Mouse (Mus musculus) hindbrain, postnatal 0 days (tissue): Measurements from ENCODE around the gene Podxl2. TPM values are rescaled to one million over a fixed set of nuclear protein-coding genes. Genes with fewer than 3 reads are reported as not detected.
A peak's percentile ranks its signal among the peaks of the same experiment; 100 is the strongest.

Experiments
- ATAC-seq: fragments of 200-750 bp; cut with Nextera tagmentation; 2 replicates; pipeline ENCODE4 v1.8.0; 2017; ENCODE audit warnings: mild to moderate bottlenecking, moderate TSS enrichment, moderate library complexity
- DNase-seq: peaks from one replicate; pipeline ENCODE4 v3.0.0-alpha.2; 2015; ENCODE audit warnings: low spot score
- H3K27ac ChIP-seq: fragments of 300-500 bp; sonication (generic); 2 replicates; pipeline ENCODE4 v1.5.1; 2014; ENCODE audit warnings: mild to moderate bottlenecking
- H3K27me3 ChIP-seq: fragments of 300-500 bp; sonication (generic); 2 replicates; pipeline ENCODE4 v1.6.1; 2014; ENCODE audit warnings: low read length, mixed read lengths; ENCODE audit not compliant: insufficient read depth
- H3K36me3 ChIP-seq: fragments of 300-500 bp; sonication (generic); 2 replicates; pipeline ENCODE4 v1.6.1; 2014; ENCODE audit warnings: low read length, mixed read lengths; ENCODE audit not compliant: insufficient read depth
- H3K4me1 ChIP-seq: fragments of 300-500 bp; sonication (generic); 2 replicates; pipeline ENCODE4 v1.6.1; 2014; ENCODE audit warnings: antibody characterized with exemption, low read length, mixed read lengths; ENCODE audit not compliant: insufficient read depth
- H3K4me2 ChIP-seq: fragments of 300-500 bp; sonication (generic); 2 replicates; pipeline ENCODE4 v1.6.1; 2014; ENCODE audit warnings: low read depth, mild to moderate bottlenecking, low read length, moderate library complexity, mixed read lengths
- H3K4me3 ChIP-seq: fragments of 300-500 bp; sonication (generic); 2 replicates; pipeline ENCODE4 v1.5.1; 2014; ENCODE audit warnings: low read length
- H3K9ac ChIP-seq: fragments of 300-500 bp; sonication (generic); replicated peaks from 2 replicates; pipeline ENCODE4 v1.6.1; 2014; ENCODE audit warnings: mild to moderate bottlenecking, low read length, moderate library complexity, mixed read lengths
- H3K9me3 ChIP-seq: fragments of 300-500 bp; sonication (generic); 2 replicates; pipeline ENCODE4 v1.6.1; 2016; ENCODE audit warnings: low read length, mixed read lengths
- CTCF ChIP-seq: IDR thresholded peaks from 2 replicates; pipeline ENCODE4 v1.5.1; 2016; ENCODE audit warnings: antibody characterized with exemption, control low read depth, low read depth
- WGBS: fragments of 180-500 bp; shearing (Covaris S2); extraction: QIAGEN DNeasy Blood & Tissue Kit; methylation state at CpG from one replicate; pipeline ENCODE4 v1.1.7; 2014; 5-methylcytosine and 5-hydroxymethylcytosine counted together
- polyA plus RNA-seq: library from polyadenylated mRNA; unstranded; fragments of >200 nt; fragmentation: Nextera tagmentation; extraction: Ambion mirVana; gene quantifications from 2 replicates; pipeline ENCODE4 v1.2.1, GENCODE M21; 2015
- total RNA-seq: library from RNA; depleted of rRNA; stranded (reverse); fragments of >200 nt; gene quantifications from 2 replicates; pipeline ENCODE4 v1.2.3, GENCODE M21; 2014

The Podxl2 gene
- total and polyA plus RNA-seq, 2 experiments from 2014 or later = 695 to 1,247 TPM

DNA sequence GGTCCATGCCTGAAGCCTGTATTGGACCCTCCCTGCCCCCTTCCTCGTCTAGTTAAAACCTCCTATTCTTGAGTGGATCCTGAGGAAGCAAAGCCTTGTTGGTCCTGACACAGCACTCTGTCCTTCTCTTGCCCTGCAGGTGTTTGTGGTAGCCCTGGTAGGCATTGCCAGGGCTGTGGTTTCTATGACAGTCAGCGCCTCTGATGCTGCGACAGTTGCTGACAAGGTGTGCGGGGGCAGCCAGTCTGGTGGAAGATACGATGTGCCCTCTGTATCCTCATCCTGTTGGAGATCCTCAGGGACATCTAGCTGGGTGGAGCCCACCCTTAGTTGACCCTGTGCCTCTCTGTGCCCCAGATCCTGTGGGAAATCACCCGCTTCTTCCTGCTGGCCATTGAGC is 34.3 kb upstream of the Podxl2 start:
- H3K27me3 ChIP-seq = no peaks in the 10 kb centered on the region
- no peak for TF ChIP-seq CTCF
- ATAC-seq (no peak), DNase-seq (no peak)
- no peaks in the 10 kb centered on the region for H3K9me3 ChIP-seq
- no peak overlapping the region for H3K4me2 ChIP-seq
- H3K4me3 ChIP-seq = no peak overlapping the region
- 86% methylated on average over 6 of the region's 6 CpGs for WGBS
- no peak overlapping the region for H3K9ac ChIP-seq
- 0 out of 2 replicates have a peak, but pooled peaks cover 7% of the 10 kb centered on the region for H3K4me1 ChIP-seq
- no peak overlapping the region for H3K27ac ChIP-seq
- no peaks in the 10 kb centered on the region; the same call in 1 of the 2 replicates for H3K36me3 ChIP-seq

DNA sequence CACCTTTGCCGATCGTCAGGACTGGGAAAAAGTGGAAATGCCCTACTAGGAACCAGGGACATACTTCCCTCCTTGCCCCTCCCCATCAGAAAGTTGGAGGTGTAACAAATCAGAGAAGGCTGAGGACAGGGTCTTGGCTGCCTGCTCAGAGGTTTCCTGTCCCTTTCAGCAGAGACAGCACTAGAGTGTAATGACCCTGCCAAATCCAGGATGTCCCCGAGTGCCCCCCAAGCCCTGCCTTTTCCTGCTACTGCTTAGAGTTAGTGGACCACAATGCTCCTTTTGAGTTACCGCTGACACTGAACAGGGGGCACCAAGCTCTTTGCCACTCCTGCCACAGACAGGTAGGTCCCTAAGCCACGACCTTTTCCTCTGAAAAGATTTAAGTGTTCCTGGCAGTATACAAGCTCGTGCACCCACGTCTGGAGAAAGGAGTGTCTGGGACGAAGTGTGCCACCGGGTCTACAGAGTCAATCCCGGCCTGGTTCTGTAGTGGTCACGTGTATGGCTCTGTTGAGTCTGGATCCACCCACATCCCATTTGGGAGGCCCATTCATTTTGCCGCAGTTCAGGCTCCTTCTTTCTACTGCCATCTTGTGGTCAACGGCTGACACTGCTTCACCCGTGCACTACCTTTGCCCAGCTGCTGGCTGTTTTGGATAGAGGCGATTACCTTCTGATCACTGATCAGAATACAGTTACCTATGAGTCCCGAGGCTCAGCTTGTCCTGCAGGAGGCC is 31.7 kb upstream of the Podxl2 start:
- H3K9me3 ChIP-seq = no peaks in the 10 kb centered on the region
- H3K27me3 ChIP-seq = no peaks in the 10 kb centered on the region
- H3K36me3 ChIP-seq = no peaks in the 10 kb centered on the region; the same call in 1 of the 2 replicates
- peaks cover 21% of the 10 kb centered on the region for H3K4me1 ChIP-seq
- H3K9ac ChIP-seq = 0 out of 2 replicates have a peak overlapping the region, but pooled peaks have one; percentile 13
- no peak overlapping the region for H3K27ac ChIP-seq
- peak overlapping the region; percentile 33; the same call in 1 of the 2 replicates for H3K4me2 ChIP-seq
- TF ChIP-seq CTCF = peak; percentile 93
- peak overlapping the region; percentile 8; the same call in 1 of the 2 replicates for H3K4me3 ChIP-seq
- DNase-seq (peak; percentile 85), ATAC-seq (peak; percentile 63)
- WGBS = 20% methylated on average over 16 of the region's 16 CpGs

DNA sequence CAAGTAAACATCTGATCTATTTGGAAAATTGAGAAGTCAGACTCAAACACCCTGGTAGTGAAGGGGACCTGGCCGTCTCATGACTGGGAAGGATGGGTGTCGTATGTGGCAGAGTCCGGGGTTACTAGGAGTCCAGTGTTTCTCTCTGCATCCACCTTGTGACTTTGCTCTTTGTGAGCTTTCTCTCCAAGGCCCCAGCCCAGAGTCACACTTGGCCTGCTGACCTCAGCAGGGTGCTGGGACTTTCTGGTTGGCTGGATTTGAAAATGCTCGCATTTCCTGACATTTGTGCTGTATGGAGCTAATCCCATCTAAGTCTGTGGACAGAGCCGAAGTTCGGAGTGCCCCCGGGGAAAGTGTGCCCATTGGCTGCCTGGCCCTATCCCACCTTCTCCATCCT is 30.2 kb upstream of the Podxl2 start:
- Histone ChIP-seq H3K36me3 (no peaks in the 10 kb centered on the region; the same call in 1 of the 2 replicates), H3K4me3 (no peak overlapping the region), H3K4me2 (no peak overlapping the region), H3K9me3 (no peaks in the 10 kb centered on the region), H3K27ac (no peak overlapping the region), H3K9ac (no peak overlapping the region), H3K4me1 (peaks cover 26% of the 10 kb centered on the region), H3K27me3 (no peaks in the 10 kb centered on the region)
- no peak for DNase-seq
- ATAC-seq = no peak
- no peak for TF ChIP-seq CTCF
- 80% methylated on average over 7 of the region's 7 CpGs for WGBS

DNA sequence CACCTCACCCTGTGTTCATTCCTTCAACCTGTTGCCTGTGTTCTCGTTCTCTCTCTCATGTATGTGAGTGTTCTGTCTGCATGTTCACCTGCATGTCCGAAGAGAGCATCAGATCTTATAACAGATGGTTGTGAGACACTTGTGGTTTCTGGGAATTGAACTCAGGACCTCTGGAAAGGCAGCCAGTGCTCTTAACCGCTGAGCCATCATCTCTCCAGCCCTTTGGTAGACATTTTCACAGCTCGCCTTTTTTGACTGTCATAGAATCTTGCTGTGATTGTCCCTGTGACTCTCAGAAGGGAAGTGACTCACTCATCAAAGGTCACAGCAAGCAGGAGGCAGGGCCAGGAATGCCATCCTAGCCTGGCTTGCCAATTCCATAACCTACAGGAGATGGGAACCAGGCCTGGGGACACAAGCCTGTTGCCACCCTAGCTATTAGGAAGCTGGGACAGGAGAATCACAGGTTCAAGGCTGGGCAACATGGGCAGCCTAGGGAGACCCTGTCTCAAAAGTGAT is 29.7 kb upstream of the Podxl2 start:
- H3K4me1 ChIP-seq = peaks cover 26% of the 10 kb centered on the region
- TF ChIP-seq CTCF = no peak
- 90% methylated on average over 4 of the region's 4 CpGs for WGBS
- H3K4me2 ChIP-seq = no peak overlapping the region
- no peaks in the 10 kb centered on the region for H3K36me3 ChIP-seq
- H3K9ac ChIP-seq = no peak overlapping the region
- H3K27me3 ChIP-seq = no peaks in the 10 kb centered on the region
- H3K4me3 ChIP-seq = no peak overlapping the region
- no peak for DNase-seq
- no peak for ATAC-seq
- no peaks in the 10 kb centered on the region for H3K9me3 ChIP-seq
- no peak overlapping the region for H3K27ac ChIP-seq

DNA sequence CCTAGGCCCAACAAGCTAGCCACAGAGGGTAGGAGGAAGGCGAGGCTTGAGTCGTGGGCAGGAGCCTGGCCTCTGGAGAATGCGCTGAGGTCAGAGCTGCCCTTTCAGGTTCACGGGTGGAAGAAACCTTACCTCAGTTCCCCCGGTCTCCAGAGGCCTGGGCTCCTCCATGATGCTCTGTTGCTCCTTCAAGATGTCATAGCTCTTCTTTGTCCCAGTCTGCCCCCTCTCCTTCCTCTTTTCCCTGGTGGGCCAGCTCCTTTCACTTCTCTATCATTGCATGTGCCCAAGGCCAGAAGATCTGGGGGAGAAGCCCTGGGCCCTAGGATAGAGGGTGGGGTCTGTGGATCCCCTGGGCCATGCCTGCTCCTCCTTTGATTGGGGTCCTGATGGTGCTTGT is 28.9 kb upstream of the Podxl2 start:
- Histone ChIP-seq H3K27ac (no peak overlapping the region), H3K9me3 (no peaks in the 10 kb centered on the region), H3K27me3 (no peaks in the 10 kb centered on the region), H3K9ac (peak overlapping the region; percentile 79; the same call in 1 of the 2 replicates), H3K4me2 (peak overlapping the region; percentile 99), H3K4me1 (peaks cover 26% of the 10 kb centered on the region), H3K36me3 (no peaks in the 10 kb centered on the region), H3K4me3 (peak overlapping the region; percentile 80; the same call in 1 of the 2 replicates)
- no peak for TF ChIP-seq CTCF
- no peak for DNase-seq
- 90% methylated on average over 5 of the region's 5 CpGs for WGBS
- ATAC-seq = no peak

DNA sequence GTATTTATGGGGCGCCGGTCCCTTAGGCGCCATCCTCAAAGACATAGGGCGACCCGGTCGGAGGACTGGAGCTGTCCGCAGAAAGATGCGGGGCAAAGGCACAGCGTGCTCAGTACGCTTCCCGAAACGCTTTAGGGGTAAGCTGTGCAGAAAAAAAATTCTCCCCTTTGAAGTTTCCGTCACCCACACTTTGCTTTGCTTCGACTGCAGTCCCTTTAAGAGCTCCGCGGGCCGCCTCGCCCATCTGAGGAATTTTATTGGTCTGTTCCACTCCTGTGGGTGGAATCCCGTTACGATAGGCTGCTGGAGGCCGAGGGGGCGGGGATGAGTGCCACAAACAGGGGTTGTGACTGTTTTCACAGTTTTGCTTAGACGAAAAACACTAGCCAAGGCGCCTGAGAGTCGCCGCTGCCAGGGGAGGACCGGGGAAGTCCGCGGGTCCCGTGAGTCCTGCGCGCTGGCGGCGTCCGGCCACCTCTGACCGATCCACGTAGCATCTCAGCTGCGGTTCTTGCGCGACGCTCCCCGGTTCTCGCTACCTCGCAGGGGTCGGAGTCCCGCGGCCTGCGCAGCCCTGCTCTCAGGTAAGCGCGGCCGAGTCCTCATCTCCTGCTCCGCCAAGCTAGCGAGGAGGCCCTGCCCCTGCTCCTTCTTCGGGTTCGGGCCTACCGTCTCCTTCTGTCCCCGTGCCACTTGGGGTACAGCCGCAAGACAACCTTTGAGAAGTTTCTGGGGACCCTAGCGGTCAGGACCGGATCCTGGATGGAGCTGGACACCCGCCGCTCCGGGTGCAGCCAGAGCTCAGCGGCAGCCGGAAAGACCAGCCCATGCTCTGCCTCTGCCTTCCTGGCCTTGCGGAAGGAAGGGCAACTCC is 27.3 kb upstream of the Podxl2 start, which contains the start of gene Tpra1:
TSS of gene Tpra1 (plus strand) at position 305 of the 874 bp plus-strand sequence.
- Histone ChIP-seq H3K36me3 (no peaks in the 10 kb centered on the region), H3K4me3 (peak within 1 kb of the TSS; percentile 80), H3K9ac (peak within 1 kb of the TSS; percentile 79), H3K4me1 (peaks cover 26% of the 10 kb centered on the region), H3K27ac (peak within 1 kb of the TSS; percentile 88), H3K27me3 (no peaks in the 10 kb centered on the region), H3K9me3 (no peaks in the 10 kb centered on the region), H3K4me2 (peak within 1 kb of the TSS; percentile 99)
- peak; percentile 53 for TF ChIP-seq CTCF
- ATAC-seq = peak; percentile 89
- WGBS = under 1% methylated on average over 61 of the region's 66 CpGs
- peak; percentile 97 for DNase-seq
